Mouse (Mus musculus) stomach, postnatal 0 days (tissue): ENCODE measurements at regions not wholly inside any gene's neighbourhood (a gene's known extent, or its start where the extent isn't known, plus 50 kb on each side); places are given as distances from the start of the nearest gene placed in this dataset.

ENCODE experiments used
- CTCF ChIP-seq: IDR thresholded peaks from 2 replicates; pipeline ENCODE4 v1.5.1; 2016; ENCODE audit warnings: antibody characterized with exemption, low read depth, mild to moderate bottlenecking, moderate library complexity
- EP300 ChIP-seq: optimal IDR thresholded peaks from 2 replicates; pipeline ENCODE3; 2016; ENCODE audit warnings: antibody characterized with exemption

GRCm38 (mm10) chr7:37375591-37375990 lies 397.9 kb downstream of the Zfp536 start:
- TF ChIP-seq EP300 (no peak), CTCF (no peak)
